Mouse (Mus musculus) liver, embryonic 15.5 days (tissue): ENCODE data around the gene Rnf40. TPM values are rescaled to one million over a fixed set of nuclear protein-coding genes. Genes with fewer than 3 reads are reported as not detected.

Experiments
- ATAC-seq: fragments of 200-750 bp; cut with Nextera tagmentation; 2 replicates; pipeline ENCODE4 v1.8.0; 2017; ENCODE audit warnings: moderate number of reproducible peaks, mild to moderate bottlenecking, moderate library complexity; ENCODE audit not compliant: insufficient read depth
- H3K27ac ChIP-seq: fragments of 300-500 bp; sonication (generic); replicated peaks from 2 replicates; pipeline ENCODE4 v1.5.1; 2015; ENCODE audit warnings: mild to moderate bottlenecking, inconsistent platforms
- H3K27me3 ChIP-seq: fragments of 300-500 bp; sonication (generic); 2 replicates; pipeline ENCODE4 v1.6.1; 2015; ENCODE audit warnings: mild to moderate bottlenecking, inconsistent platforms
- H3K36me3 ChIP-seq: fragments of 300-500 bp; sonication (generic); replicated peaks from 2 replicates; pipeline ENCODE4 v1.6.1; 2015; ENCODE audit warnings: moderate library complexity, mild to moderate bottlenecking, inconsistent platforms
- H3K4me1 ChIP-seq: fragments of 300-500 bp; sonication (generic); replicated peaks from 2 replicates; pipeline ENCODE4 v1.6.1; 2015; ENCODE audit warnings: inconsistent platforms
- H3K4me2 ChIP-seq: fragments of 300-500 bp; sonication (generic); 2 replicates; pipeline ENCODE4 v1.6.1; 2015; ENCODE audit warnings: moderate library complexity, mild to moderate bottlenecking, inconsistent platforms
- H3K4me3 ChIP-seq: fragments of 300-500 bp; sonication (generic); replicated peaks from 2 replicates; pipeline ENCODE4 v1.5.1; 2015; ENCODE audit warnings: mild to moderate bottlenecking, inconsistent platforms
- H3K9ac ChIP-seq: fragments of 300-500 bp; sonication (generic); 2 replicates; pipeline ENCODE4 v1.6.1; 2015; ENCODE audit warnings: moderate library complexity, mild to moderate bottlenecking, inconsistent platforms
- H3K9me3 ChIP-seq: fragments of 300-500 bp; sonication (generic); replicated peaks from 2 replicates; pipeline ENCODE4 v1.6.1; 2016; ENCODE audit warnings: inconsistent platforms
- WGBS: fragments of 180-500 bp; shearing (Covaris S2); methylation state at CpG from one replicate; pipeline ENCODE4 v1.1.7; 2015; ENCODE audit warnings: mixed read lengths; ENCODE audit not compliant: insufficient replicate concordance; 5-methylcytosine and 5-hydroxymethylcytosine counted together
- polyA plus RNA-seq: library from polyadenylated mRNA; unstranded; fragments of >200 nt; fragmentation: Nextera tagmentation; extraction: Ambion mirVana; gene quantifications from 2 replicates; pipeline ENCODE4 v1.2.1, GENCODE M21; 2015

Rnf40 gene
- polyA plus RNA-seq, 1 experiment from 2014 or later = 18.3 TPM

GRCm38 (mm10) chr7:127651624-127652023 lies 63.1 kb downstream of the Rnf40 start:
- no peaks in the 10 kb centered on the region for H3K36me3 ChIP-seq
- no peaks in the 10 kb centered on the region for H3K9me3 ChIP-seq
- no peak overlapping the region for H3K27ac ChIP-seq
- H3K4me1 ChIP-seq = no peaks in the 10 kb centered on the region
- no peak overlapping the region; the same call in 1 of the 2 replicates for H3K4me2 ChIP-seq
- no peak overlapping the region for H3K4me3 ChIP-seq
- 55% methylated on average over 3 of the region's 3 CpGs for WGBS
- no peak for ATAC-seq
- no peak overlapping the region for H3K9ac ChIP-seq
- peaks cover 13% of the 10 kb centered on the region for H3K27me3 ChIP-seq

GRCm38 (mm10) chr7:127652050-127652449 lies 63.5 kb downstream of the Rnf40 start:
- ATAC-seq = no peak
- Histone ChIP-seq H3K27ac (no peak overlapping the region), H3K4me2 (peak overlapping the region; percentile 35), H3K4me1 (no peaks in the 10 kb centered on the region), H3K9ac (no peak overlapping the region), H3K36me3 (no peaks in the 10 kb centered on the region), H3K4me3 (no peak overlapping the region), H3K27me3 (peaks cover 13% of the 10 kb centered on the region), H3K9me3 (no peaks in the 10 kb centered on the region)
- WGBS = 26% methylated on average over 18 of the region's 18 CpGs

DNA sequence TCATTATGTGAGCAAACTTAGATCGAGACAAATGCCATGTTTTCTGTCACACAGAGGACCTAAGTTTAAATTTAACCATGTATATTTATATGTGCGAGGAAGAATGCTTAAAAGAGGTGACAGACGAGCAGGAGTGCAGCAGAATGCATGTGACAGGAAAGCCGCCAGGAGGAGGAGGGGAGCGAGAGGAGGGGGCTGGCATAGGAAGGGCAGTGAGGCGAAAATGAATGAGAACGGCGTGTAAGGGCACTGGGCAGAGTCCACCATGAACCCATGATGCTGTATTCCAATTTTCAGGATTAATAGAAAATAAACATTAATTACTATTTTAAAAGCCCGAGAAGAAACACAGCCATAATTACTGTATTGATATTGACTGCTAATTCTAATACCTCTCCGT lies 65.8 kb downstream of the Rnf40 start:
- H3K36me3 ChIP-seq = no peaks in the 10 kb centered on the region

More for the DNA sequence above, 65.8 kb downstream of the Rnf40 start:
- Histone ChIP-seq H3K4me3 (no peak overlapping the region), H3K4me2 (no peak overlapping the region), H3K27me3 (peaks cover 13% of the 10 kb centered on the region), H3K9ac (no peak overlapping the region), H3K9me3 (no peaks in the 10 kb centered on the region), H3K4me1 (no peaks in the 10 kb centered on the region), H3K27ac (no peak overlapping the region)
- no peak for ATAC-seq
- 59% methylated on average over 10 of the region's 10 CpGs for WGBS

Other genes starting within 250 kb of the Rnf40 start
- gene Zfp768, start 243.2 kb upstream of the Rnf40 start, polyA plus RNA-seq = 3.1 and 4.4 TPM in 2 replicates
- 1.8 and 2.3 TPM in 2 replicates for gene Zfp747, start 212.7 kb upstream of the Rnf40 start, polyA plus RNA-seq
- 1.2 and 1.5 TPM in 2 replicates for gene 9130019O22Rik, start 201.6 kb upstream of the Rnf40 start, polyA plus RNA-seq
- gene E430018J23Rik, start 195.1 kb upstream of the Rnf40 start, polyA plus RNA-seq = 1.3 and 1.5 TPM in 2 replicates
- gene Zfp764, start 181.9 kb upstream of the Rnf40 start, polyA plus RNA-seq = 1.3 and 1.7 TPM in 2 replicates
- 7.3 and 9.1 TPM in 2 replicates for gene Zfp688, start 166.7 kb upstream of the Rnf40 start, polyA plus RNA-seq
- gene Zfp689, start 139.6 kb upstream of the Rnf40 start, polyA plus RNA-seq = 2.1 TPM in 2 replicates
- 19.8 and 22.4 TPM in 2 replicates for gene Prr14, start 129.2 kb upstream of the Rnf40 start, polyA plus RNA-seq
- 5.5 and 5.6 TPM in 2 replicates for gene Fbrs, start 109.6 kb upstream of the Rnf40 start, polyA plus RNA-seq
- 15.0 and 18.9 TPM in 2 replicates for gene Srcap, start 76.8 kb upstream of the Rnf40 start, polyA plus RNA-seq
- gene Gm42715, start 69.2 kb upstream of the Rnf40 start, polyA plus RNA-seq = 5.2 and 5.5 TPM in 2 replicates
- 2.6 and 2.7 TPM in 2 replicates for gene Tmem265, start 27.4 kb upstream of the Rnf40 start, polyA plus RNA-seq
- 20.0 and 24.6 TPM in 2 replicates for gene Phkg2, start 15.4 kb upstream of the Rnf40 start, polyA plus RNA-seq
- 6.4 and 8.3 TPM in 2 replicates for gene Ccdc189, start 172 bp upstream of the Rnf40 start, polyA plus RNA-seq
- 1.2 and 1.6 TPM in 2 replicates for gene Zfp629, start 27.0 kb downstream of the Rnf40 start, polyA plus RNA-seq
- gene Bcl7c, start 120.2 kb downstream of the Rnf40 start, polyA plus RNA-seq = 22.9 and 23.7 TPM in 2 replicates
- 2.7 and 2.8 TPM in 2 replicates for gene Ctf1, start 124.0 kb downstream of the Rnf40 start, polyA plus RNA-seq
- 0.06 and 0.10 TPM in 2 replicates for gene Ctf2, start 143.4 kb downstream of the Rnf40 start, polyA plus RNA-seq
- 2.8 and 2.9 TPM in 2 replicates for gene Fbxl19, start 155.8 kb downstream of the Rnf40 start, polyA plus RNA-seq
- gene Orai3, start 181.0 kb downstream of the Rnf40 start, polyA plus RNA-seq = 11.0 and 13.1 TPM in 2 replicates
- 9.2 and 9.3 TPM in 2 replicates for gene Setd1a, start 187.9 kb downstream of the Rnf40 start, polyA plus RNA-seq
- gene Gm49388, start 196.8 kb downstream of the Rnf40 start, polyA plus RNA-seq = not detected in 2 replicates
- 55.9 and 75.3 TPM in 2 replicates for gene Hsd3b7, start 211.8 kb downstream of the Rnf40 start, polyA plus RNA-seq
- gene Stx4a, start 235.5 kb downstream of the Rnf40 start, polyA plus RNA-seq = 14.6 and 14.9 TPM in 2 replicates
- gene Stx1b, start 235.8 kb downstream of the Rnf40 start, polyA plus RNA-seq = 0.43 and 0.44 TPM in 2 replicates